Mouse (Mus musculus) heart, embryonic 16.5 days (tissue): ENCODE measurements around the gene Icosl. TPM values are rescaled to one million over a fixed set of nuclear protein-coding genes. Genes with fewer than 3 reads are reported as not detected.
"Not testable (repeated sequence)": the region's sequence is repeated elsewhere in the genome, so short reads cannot be mapped to it uniquely, and the experiment has no call there.

Experiments used
- ATAC-seq: fragments of 200-750 bp; cut with Nextera tagmentation; replicated peaks from 2 replicates; pipeline ENCODE4 v1.8.0; 2017; ENCODE audit warnings: moderate number of reproducible peaks; ENCODE audit not compliant: insufficient read depth, low FRiP score; ENCODE audit errors: extremely low read depth
- H3K27ac ChIP-seq: fragments of 300-500 bp; sonication (generic); 2 replicates; pipeline ENCODE4 v1.5.1; 2014; ENCODE audit warnings: mild to moderate bottlenecking, low read length, control low read depth, moderate library complexity
- H3K27me3 ChIP-seq: fragments of 300-500 bp; sonication (generic); 2 replicates; pipeline ENCODE4 v1.6.1; 2014; ENCODE audit warnings: low read length, mixed read lengths; ENCODE audit not compliant: control insufficient read depth, insufficient read depth
- H3K36me3 ChIP-seq: fragments of 300-500 bp; sonication (generic); 2 replicates; pipeline ENCODE4 v1.6.1; 2014; ENCODE audit not compliant: control insufficient read depth, insufficient read depth
- H3K4me1 ChIP-seq: fragments of 300-500 bp; sonication (generic); 2 replicates; pipeline ENCODE4 v1.6.1; 2014; ENCODE audit warnings: low read length, mixed read lengths; ENCODE audit not compliant: control insufficient read depth, insufficient read depth
- H3K4me2 ChIP-seq: fragments of 300-500 bp; sonication (generic); 2 replicates; pipeline ENCODE4 v1.6.1; 2014; ENCODE audit warnings: low read depth, mild to moderate bottlenecking, control low read depth, low read length
- H3K4me3 ChIP-seq: fragments of 300-500 bp; sonication (generic); 2 replicates; pipeline ENCODE4 v1.5.1; 2014; ENCODE audit warnings: mild to moderate bottlenecking, control low read depth, low read length
- H3K9ac ChIP-seq: fragments of 300-500 bp; sonication (generic); 2 replicates; pipeline ENCODE4 v1.6.1; 2014; ENCODE audit warnings: low read length, control low read depth
- H3K9me3 ChIP-seq: fragments of 300-500 bp; sonication (generic); replicated peaks from 2 replicates; pipeline ENCODE4 v1.6.1; 2016; ENCODE audit warnings: low read length; ENCODE audit not compliant: control insufficient read depth
- WGBS: fragments of 180-500 bp; shearing (Covaris S2); extraction: QIAGEN DNeasy Blood & Tissue Kit; methylation state at CpG from one replicate; pipeline ENCODE4 v1.1.7; 2014; 5-methylcytosine and 5-hydroxymethylcytosine counted together
- polyA plus RNA-seq: library from polyadenylated mRNA; unstranded; fragments of >200 nt; fragmentation: Nextera tagmentation; extraction: Ambion mirVana; gene quantifications from 2 replicates; pipeline ENCODE4 v1.2.1, GENCODE M21; 2015

The Icosl gene
- 2.5 and 2.9 TPM in 2 replicates for polyA plus RNA-seq

GRCm38 (mm10) chr10:78069101-78070011 lies at the start of gene Icosl:
TSS of gene Icosl (plus strand) at chr10:78069302.
- Histone ChIP-seq H3K4me2 (peak within 1 kb of the TSS; percentile 93), H3K9me3 (no peaks in the 10 kb centered on the region), H3K4me3 (peak within 1 kb of the TSS; percentile 64), H3K4me1 (peaks cover 8% of the 10 kb centered on the region; the same call in 1 of the 2 replicates), H3K27me3 (peaks cover 14% of the 10 kb centered on the region), H3K36me3 (no peaks in the 10 kb centered on the region), H3K27ac (no peak within 1 kb of the TSS), H3K9ac (peak within 1 kb of the TSS; percentile 71)
- peak; percentile 93 for ATAC-seq
- under 1% methylated on average over 66 of the region's 66 CpGs for WGBS

GRCm38 (mm10) chr10:78019984-78020383 lies 49.1 kb upstream of the Icosl start:
- not testable (repeated sequence) for H3K27ac ChIP-seq, H3K36me3 ChIP-seq, H3K27me3 ChIP-seq, ATAC-seq, H3K9ac ChIP-seq, H3K9me3 ChIP-seq, H3K4me1 ChIP-seq, H3K4me2 ChIP-seq, H3K4me3 ChIP-seq
- WGBS: 95% methylated on average over 6 of the region's 11 CpGs

- 65% methylated on average over 6 of the region's 8 CpGs for WGBS
- H3K36me3 ChIP-seq, H3K9ac ChIP-seq, H3K4me3 ChIP-seq, H3K4me2 ChIP-seq, ATAC-seq, H3K27me3 ChIP-seq, H3K27ac ChIP-seq, H3K9me3 ChIP-seq, H3K4me1 ChIP-seq: not testable (repeated sequence)
Observed at GRCm38 (mm10) chr10:78025453-78025852, 43.6 kb upstream of the Icosl start.

GRCm38 (mm10) chr10:78028129-78028528 lies 41.0 kb upstream of the Icosl start:
- Histone ChIP-seq H3K36me3 (no peaks in the 10 kb centered on the region), H3K9ac (no peak overlapping the region), H3K4me1 (no peaks in the 10 kb centered on the region), H3K4me3 (no peak overlapping the region), H3K9me3 (no peaks in the 10 kb centered on the region), H3K27me3 (no peaks in the 10 kb centered on the region), H3K27ac (no peak overlapping the region), H3K4me2 (no peak overlapping the region)
- WGBS: 5% methylated on average over 5 of the region's 5 CpGs
- no peak; the same call in 1 of the 2 replicates for ATAC-seq

- no peaks in the 10 kb centered on the region for H3K36me3 ChIP-seq
- H3K9ac ChIP-seq: no peak overlapping the region
- no peak overlapping the region for H3K4me3 ChIP-seq
- H3K27me3 ChIP-seq: no peaks in the 10 kb centered on the region
- H3K9me3 ChIP-seq: no peaks in the 10 kb centered on the region
- H3K27ac ChIP-seq: no peak overlapping the region
- H3K4me2 ChIP-seq: no peak overlapping the region
- no peaks in the 10 kb centered on the region for H3K4me1 ChIP-seq
- ATAC-seq: no peak
- WGBS: 94% methylated on average over 1 of the region's 1 CpGs
Observed at GRCm38 (mm10) chr10:78029080-78029479, 40.0 kb upstream of the Icosl start.

- Histone ChIP-seq H3K4me1 (no peaks in the 10 kb centered on the region), H3K36me3 (no peaks in the 10 kb centered on the region), H3K4me2 (no peak overlapping the region), H3K9me3 (no peaks in the 10 kb centered on the region), H3K27me3 (no peaks in the 10 kb centered on the region), H3K4me3 (no peak overlapping the region), H3K9ac (no peak overlapping the region), H3K27ac (no peak overlapping the region)
- 69% methylated on average over 2 of the region's 2 CpGs for WGBS
- ATAC-seq: no peak
Observed at GRCm38 (mm10) chr10:78031987-78032386, 37.1 kb upstream of the Icosl start.

GRCm38 (mm10) chr10:78037139-78037538 lies 32.0 kb upstream of the Icosl start:
- Histone ChIP-seq H3K9ac (no peak overlapping the region), H3K4me2 (no peak overlapping the region), H3K36me3 (no peaks in the 10 kb centered on the region), H3K4me3 (no peak overlapping the region), H3K27me3 (no peaks in the 10 kb centered on the region), H3K4me1 (no peaks in the 10 kb centered on the region), H3K9me3 (no peaks in the 10 kb centered on the region), H3K27ac (no peak overlapping the region)
- no peak for ATAC-seq
- WGBS: 74% methylated on average over 4 of the region's 4 CpGs

- 91% methylated on average over 5 of the region's 5 CpGs for WGBS
- no peak for ATAC-seq
- Histone ChIP-seq H3K27ac (no peak within 1 kb of the TSS), H3K4me3 (no peak within 1 kb of the TSS), H3K4me1 (0 out of 2 replicates have a peak, but pooled peaks cover 2% of the 10 kb centered on the region), H3K27me3 (0 out of 2 replicates have a peak, but pooled peaks cover 4% of the 10 kb centered on the region), H3K9me3 (no peaks in the 10 kb centered on the region), H3K4me2 (no peak within 1 kb of the TSS), H3K9ac (no peak within 1 kb of the TSS), H3K36me3 (no peaks in the 10 kb centered on the region)
Observed at GRCm38 (mm10) chr10:78041647-78042046, 27.5 kb upstream of the Icosl start, which contains the start of gene Dnmt3l. TSS of gene Dnmt3l (plus strand) at chr10:78041947.

GRCm38 (mm10) chr10:78042096-78042495 lies 27.0 kb upstream of the Icosl start:
- Histone ChIP-seq H3K4me2 (no peak overlapping the region), H3K9ac (no peak overlapping the region), H3K27me3 (0 out of 2 replicates have a peak, but pooled peaks cover 4% of the 10 kb centered on the region), H3K27ac (no peak overlapping the region), H3K36me3 (no peaks in the 10 kb centered on the region), H3K4me3 (no peak overlapping the region), H3K9me3 (no peaks in the 10 kb centered on the region), H3K4me1 (0 out of 2 replicates have a peak, but pooled peaks cover 2% of the 10 kb centered on the region)
- WGBS: 69% methylated on average over 7 of the region's 7 CpGs
- ATAC-seq: no peak
